Mouse (Mus musculus): ENCODE measurements around the gene Ufc1.
"Not testable (repeated sequence)": the region's sequence is repeated elsewhere in the genome, so short reads cannot be mapped to it uniquely, and the experiment has no call there.

The Ufc1 gene

GRCm38 (mm10) chr1:171241952-171242351 lies 52.9 kb downstream of the Ufc1 start:
- DNase-seq, result not testable (repeated sequence)

DNA sequence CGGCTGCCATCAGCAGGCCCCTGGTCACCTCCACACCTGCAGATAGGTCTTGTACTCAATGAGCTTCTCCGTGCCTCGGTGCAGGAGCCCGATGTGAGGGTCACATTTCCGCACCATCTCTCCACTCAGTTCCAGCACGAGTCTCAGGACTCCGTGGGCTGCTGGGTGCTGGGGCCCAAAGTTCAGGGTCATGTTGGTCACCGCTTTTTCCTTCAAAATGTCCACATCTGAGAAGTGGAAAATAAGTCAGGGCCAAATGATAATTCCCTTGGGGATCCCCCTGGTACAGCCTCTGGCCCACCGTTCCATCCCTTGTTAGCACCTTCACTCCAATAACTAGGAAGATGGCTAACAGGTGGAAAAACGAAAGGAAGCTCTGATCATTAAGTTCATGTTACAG lies 53.9 kb downstream of the Ufc1 start:
- no peak for DNase-seq

- no peak for DNase-seq
Observed at GRCm38 (mm10) chr1:171239992-171240744, 54.7 kb downstream of the Ufc1 start.

Data from retina, postnatal 1 day (tissue).